Mouse (Mus musculus): ENCODE measurements around the gene AC131692.1. TPM values are rescaled to one million over a fixed set of nuclear protein-coding genes. Genes with fewer than 3 reads are reported as not detected.

The AC131692.1 gene
- polyA plus RNA-seq, 1 experiment from 2014 or later, result 0.35 TPM

GRCm38 (mm10) chr19:6144842-6145241 lies 50.6 kb downstream of the AC131692.1 start:
- Histone ChIP-seq H3K9ac (no peak overlapping the region), H3K4me2 (replicated peaks) (no peak overlapping the region), H3K36me3 (no peaks in the 10 kb centered on the region), H3K4me1 (peaks cover 6% of the 10 kb centered on the region), H3K9me3 (replicated peaks) (no peaks in the 10 kb centered on the region), H3K27ac (no peak overlapping the region), H3K27me3 (no peaks in the 10 kb centered on the region), H3K4me3 (no peak overlapping the region)
- no peak for ATAC-seq (ENCODE audit: low FRiP score)
- 82% methylated on average over 5 of the region's 5 CpGs for WGBS

Small RNAs within 50 kb of the gene (microRNA-seq; reads per million reads assigned to microRNA genes)
- gene Mir6988, result 1.6 reads per million

Other genes with a start within 250 kb of the AC131692.1 start
- gene Frmd8, start 219.1 kb upstream of the AC131692.1 start, polyA plus RNA-seq (2016; fragmentation: Nextera tagmentation; extraction: Ambion mirVana), result 28.7 and 29.9 TPM in 2 replicates
- gene Slc25a45, start 216.6 kb upstream of the AC131692.1 start, polyA plus RNA-seq (2016; fragmentation: Nextera tagmentation; extraction: Ambion mirVana), result 2.0 and 2.2 TPM in 2 replicates
- 11.0 and 11.3 TPM in 2 replicates for gene Tigd3, start 200.3 kb upstream of the AC131692.1 start, polyA plus RNA-seq (2016; fragmentation: Nextera tagmentation; extraction: Ambion mirVana)
- gene Dpf2, start 181.4 kb upstream of the AC131692.1 start, polyA plus RNA-seq (2016; fragmentation: Nextera tagmentation; extraction: Ambion mirVana), result 161 and 177 TPM in 2 replicates
- gene Cdc42ep2, start 169.6 kb upstream of the AC131692.1 start, polyA plus RNA-seq (2016; fragmentation: Nextera tagmentation; extraction: Ambion mirVana), result 5.1 and 6.1 TPM in 2 replicates
- gene Pola2, start 130.2 kb upstream of the AC131692.1 start, polyA plus RNA-seq (2016; fragmentation: Nextera tagmentation; extraction: Ambion mirVana), result 47.4 and 49.2 TPM in 2 replicates
- not detected in 2 replicates for gene Slc22a20, start 108.3 kb upstream of the AC131692.1 start, polyA plus RNA-seq (2016; fragmentation: Nextera tagmentation; extraction: Ambion mirVana)
- gene Capn1, start 78.5 kb upstream of the AC131692.1 start, polyA plus RNA-seq (2016; fragmentation: Nextera tagmentation; extraction: Ambion mirVana), result 5.5 and 7.7 TPM in 2 replicates
- gene Syvn1, start 47.8 kb upstream of the AC131692.1 start, polyA plus RNA-seq (2016; fragmentation: Nextera tagmentation; extraction: Ambion mirVana), result 31.7 and 32.8 TPM in 2 replicates
- 65.1 and 67.5 TPM in 2 replicates for gene Mrpl49, start 36.6 kb upstream of the AC131692.1 start, polyA plus RNA-seq (2016; fragmentation: Nextera tagmentation; extraction: Ambion mirVana)
- 561 and 621 TPM in 2 replicates for gene Fau, start 36.6 kb upstream of the AC131692.1 start, polyA plus RNA-seq (2016; fragmentation: Nextera tagmentation; extraction: Ambion mirVana)
- 33.6 and 34.4 TPM in 2 replicates for gene Znhit2, start 33.2 kb upstream of the AC131692.1 start, polyA plus RNA-seq (2016; fragmentation: Nextera tagmentation; extraction: Ambion mirVana)
- 38.0 and 40.3 TPM in 2 replicates for gene Tm7sf2, start 26.0 kb upstream of the AC131692.1 start, polyA plus RNA-seq (2016; fragmentation: Nextera tagmentation; extraction: Ambion mirVana)
- 78.8 and 79.7 TPM in 2 replicates for gene Vps51, start 17.2 kb upstream of the AC131692.1 start, polyA plus RNA-seq (2016; fragmentation: Nextera tagmentation; extraction: Ambion mirVana)
- gene Tmem262, start 14.4 kb upstream of the AC131692.1 start, polyA plus RNA-seq (2016; fragmentation: Nextera tagmentation; extraction: Ambion mirVana), result not detected in 2 replicates
- 2.5 and 2.7 TPM in 2 replicates for gene Gm28374, start 12.2 kb upstream of the AC131692.1 start, polyA plus RNA-seq (2016; fragmentation: Nextera tagmentation; extraction: Ambion mirVana)
- 68.9 and 75.0 TPM in 2 replicates for gene Zfpl1, start 9.5 kb upstream of the AC131692.1 start, polyA plus RNA-seq (2016; fragmentation: Nextera tagmentation; extraction: Ambion mirVana)
- gene Cdca5, start 9.4 kb upstream of the AC131692.1 start, polyA plus RNA-seq (2016; fragmentation: Nextera tagmentation; extraction: Ambion mirVana), result 24.5 and 25.4 TPM in 2 replicates
- gene Naaladl1, start 11.4 kb downstream of the AC131692.1 start, polyA plus RNA-seq (2016; fragmentation: Nextera tagmentation; extraction: Ambion mirVana), result 0.54 and 0.70 TPM in 2 replicates
- gene Sac3d1, start 24.2 kb downstream of the AC131692.1 start, polyA plus RNA-seq (2016; fragmentation: Nextera tagmentation; extraction: Ambion mirVana), result 47.9 and 48.3 TPM in 2 replicates
- 33.2 and 33.4 TPM in 2 replicates for gene Snx15, start 33.9 kb downstream of the AC131692.1 start, polyA plus RNA-seq (2016; fragmentation: Nextera tagmentation; extraction: Ambion mirVana)
- gene Batf2, start 46.6 kb downstream of the AC131692.1 start, polyA plus RNA-seq (2016; fragmentation: Nextera tagmentation; extraction: Ambion mirVana), result 0.22 TPM in 1 of 2 replicates, not detected in the other
- 91.6 and 94.6 TPM in 2 replicates for gene Arl2, start 47.1 kb downstream of the AC131692.1 start, polyA plus RNA-seq (2016; fragmentation: Nextera tagmentation; extraction: Ambion mirVana)
- gene Majin, start 90.0 kb downstream of the AC131692.1 start, polyA plus RNA-seq (2016; fragmentation: Nextera tagmentation; extraction: Ambion mirVana), result not detected in 2 replicates
- gene Gpha2, start 132.0 kb downstream of the AC131692.1 start, polyA plus RNA-seq (2016; fragmentation: Nextera tagmentation; extraction: Ambion mirVana), result 1.4 and 1.5 TPM in 2 replicates
- gene Ppp2r5b, start 141.5 kb downstream of the AC131692.1 start, polyA plus RNA-seq (2016; fragmentation: Nextera tagmentation; extraction: Ambion mirVana), result 66.3 and 72.2 TPM in 2 replicates
- gene Atg2a, start 147.2 kb downstream of the AC131692.1 start, polyA plus RNA-seq (2016; fragmentation: Nextera tagmentation; extraction: Ambion mirVana), result 14.7 and 15.4 TPM in 2 replicates
- 90.8 and 92.7 TPM in 2 replicates for gene Ehd1, start 182.3 kb downstream of the AC131692.1 start, polyA plus RNA-seq (2016; fragmentation: Nextera tagmentation; extraction: Ambion mirVana)
- gene Cdc42bpg, start 212.0 kb downstream of the AC131692.1 start, polyA plus RNA-seq (2016; fragmentation: Nextera tagmentation; extraction: Ambion mirVana), result 0.48 and 0.61 TPM in 2 replicates
- 91.5 and 95.8 TPM in 2 replicates for gene Men1, start 240.6 kb downstream of the AC131692.1 start, polyA plus RNA-seq (2016; fragmentation: Nextera tagmentation; extraction: Ambion mirVana)
- 15.0 and 16.0 TPM in 2 replicates for gene Map4k2, start 246.7 kb downstream of the AC131692.1 start, polyA plus RNA-seq (2016; fragmentation: Nextera tagmentation; extraction: Ambion mirVana)

All from hindbrain, embryonic 12.5 days (tissue).